Mouse (Mus musculus) neural tube, embryonic 14.5 days (tissue): ENCODE data around the gene Tnxb. TPM values are rescaled to one million over a fixed set of nuclear protein-coding genes. Genes with fewer than 3 reads are reported as not detected.
A peak's percentile ranks its signal among the peaks of the same experiment; 100 is the strongest.

Experiments used
- ATAC-seq: fragments of 200-750 bp; cut with Nextera tagmentation; 2 replicates; pipeline ENCODE4 v1.8.0; 2017; ENCODE audit warnings: low read depth, mild to moderate bottlenecking, moderate TSS enrichment, moderate library complexity
- H3K27ac ChIP-seq: fragments of 300-500 bp; sonication (generic); 2 replicates; pipeline ENCODE4 v1.5.1; 2014; ENCODE audit warnings: low read depth, mild to moderate bottlenecking, control low read depth, low read length, moderate library complexity, mixed read lengths
- H3K27me3 ChIP-seq: fragments of 300-500 bp; sonication (generic); 2 replicates; pipeline ENCODE4 v1.6.1; 2014; ENCODE audit warnings: low read length; ENCODE audit not compliant: control insufficient read depth, insufficient read depth
- H3K36me3 ChIP-seq: fragments of 300-500 bp; sonication (generic); 2 replicates; pipeline ENCODE4 v1.6.1; 2014; ENCODE audit warnings: low read length, mixed read lengths; ENCODE audit not compliant: control insufficient read depth, insufficient read depth
- H3K4me1 ChIP-seq: fragments of 300-500 bp; sonication (generic); 2 replicates; pipeline ENCODE4 v1.6.1; 2014; ENCODE audit warnings: low read length; ENCODE audit not compliant: control insufficient read depth, insufficient read depth
- H3K4me2 ChIP-seq: fragments of 300-500 bp; sonication (generic); 2 replicates; pipeline ENCODE4 v1.6.1; 2014; ENCODE audit warnings: mild to moderate bottlenecking, low read depth, low read length, control low read depth
- H3K4me3 ChIP-seq: fragments of 300-500 bp; sonication (generic); 2 replicates; pipeline ENCODE4 v1.5.1; 2014; ENCODE audit warnings: low read depth, low read length, control low read depth, mixed read lengths
- H3K9ac ChIP-seq: fragments of 300-500 bp; sonication (generic); replicated peaks from 2 replicates; pipeline ENCODE4 v1.6.1; 2014; ENCODE audit warnings: low read depth, mild to moderate bottlenecking, control low read depth, low read length, mixed read lengths
- H3K9me3 ChIP-seq: fragments of 300-500 bp; sonication (generic); 2 replicates; pipeline ENCODE4 v1.6.1; 2016; ENCODE audit warnings: low read length; ENCODE audit not compliant: control insufficient read depth
- WGBS: fragments of 180-500 bp; shearing (Covaris S2); extraction: QIAGEN DNeasy Blood & Tissue Kit; methylation state at CpG from one replicate; pipeline ENCODE4 v1.1.7; 2014; 5-methylcytosine and 5-hydroxymethylcytosine counted together
- polyA plus RNA-seq: library from polyadenylated mRNA; unstranded; fragments of >200 nt; fragmentation: Nextera tagmentation; extraction: Ambion mirVana; gene quantifications from 2 replicates; pipeline ENCODE4 v1.2.1, GENCODE M21; 2014

Tnxb gene
- polyA plus RNA-seq = 0.23 and 0.32 TPM in 2 replicates

GRCm38 (mm10) chr17:34670235-34670634, at the start of gene Tnxb:
Tnxb (plus strand) TSS chr17:34670535.
- Histone ChIP-seq H3K4me2 (peak within 1 kb of the TSS; percentile 54), H3K4me1 (peaks cover 8% of the 10 kb centered on the region; the same call in 1 of the 2 replicates), H3K36me3 (no peaks in the 10 kb centered on the region), H3K4me3 (peak within 1 kb of the TSS; percentile 26), H3K27ac (no peak within 1 kb of the TSS), H3K27me3 (peaks cover 31% of the 10 kb centered on the region), H3K9me3 (no peaks in the 10 kb centered on the region), H3K9ac (peak within 1 kb of the TSS; percentile 41)
- 72% methylated on average over 7 of the region's 7 CpGs for WGBS
- no peak for ATAC-seq

- no peak for ATAC-seq
- H3K36me3 ChIP-seq = peaks cover 10% of the 10 kb centered on the region
These were observed 49.3 kb upstream of the Tnxb start for GRCm38 (mm10) chr17:34621006-34621405.

DNA sequence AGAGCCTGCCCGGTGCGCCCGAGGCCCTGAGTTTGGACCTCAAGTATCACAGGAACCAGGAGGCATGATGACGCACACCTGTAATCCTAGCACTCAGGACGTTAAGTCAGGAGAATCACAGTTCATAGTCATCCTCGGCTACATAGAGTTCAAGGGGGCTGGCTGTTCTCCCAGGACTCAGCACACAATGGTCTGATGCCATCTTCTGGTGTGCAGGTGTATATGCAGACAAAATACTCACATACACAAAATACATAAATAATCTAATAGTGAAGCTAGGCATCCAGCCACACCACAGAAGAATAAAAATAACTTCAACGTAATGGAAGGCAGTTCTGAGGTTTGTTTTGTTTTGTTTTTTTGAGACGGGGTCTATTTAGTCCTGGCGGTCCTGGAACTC, 47.2 kb upstream of the Tnxb start:
- Histone ChIP-seq H3K27ac (no peak overlapping the region), H3K9ac (no peak overlapping the region), H3K9me3 (no peaks in the 10 kb centered on the region), H3K4me2 (no peak overlapping the region), H3K36me3 (peaks cover 2% of the 10 kb centered on the region; the same call in 1 of the 2 replicates), H3K27me3 (no peaks in the 10 kb centered on the region), H3K4me3 (no peak overlapping the region), H3K4me1 (peaks cover 9% of the 10 kb centered on the region)
- WGBS = 88% methylated on average over 9 of the region's 9 CpGs
- no peak for ATAC-seq

More at GRCm38 (mm10) chr17:34621006-34621405, 49.3 kb upstream of the Tnxb start:
- Histone ChIP-seq H3K4me3 (no peak overlapping the region), H3K9ac (no peak overlapping the region), H3K4me1 (no peaks in the 10 kb centered on the region), H3K27ac (no peak overlapping the region), H3K4me2 (no peak overlapping the region), H3K9me3 (no peaks in the 10 kb centered on the region), H3K27me3 (no peaks in the 10 kb centered on the region)
- WGBS = 88% methylated on average over 8 of the region's 8 CpGs

DNA sequence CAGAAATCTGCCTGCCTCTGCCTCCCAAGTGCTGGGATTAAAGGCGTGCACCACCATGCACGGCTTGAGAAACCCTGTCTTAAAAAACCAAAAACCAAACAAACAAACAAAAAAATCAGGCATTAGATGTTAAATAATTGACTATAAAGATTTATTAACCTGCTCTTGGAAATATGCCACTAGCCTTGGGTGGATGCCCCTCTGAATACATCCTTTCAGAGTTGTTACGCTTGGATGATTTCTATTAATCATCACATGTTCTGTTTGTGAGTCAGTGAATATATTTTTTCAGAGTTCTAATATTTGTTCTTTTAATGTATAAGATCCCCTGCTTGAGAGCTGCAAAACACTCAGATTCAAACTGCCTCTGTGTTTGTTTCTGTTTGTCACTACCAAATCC, 45.4 kb upstream of the Tnxb start:
- H3K4me2 ChIP-seq = no peak overlapping the region
- 95% methylated on average over 3 of the region's 3 CpGs for WGBS
- peaks cover 2% of the 10 kb centered on the region; the same call in 1 of the 2 replicates for H3K36me3 ChIP-seq
- no peak overlapping the region for H3K9ac ChIP-seq
- H3K27ac ChIP-seq = no peak overlapping the region
- no peaks in the 10 kb centered on the region for H3K9me3 ChIP-seq
- H3K4me1 ChIP-seq = peaks cover 23% of the 10 kb centered on the region
- H3K4me3 ChIP-seq = no peak overlapping the region
- ATAC-seq = no peak
- H3K27me3 ChIP-seq = peaks cover under 1% of the 10 kb centered on the region; the same call in 1 of the 2 replicates

- Histone ChIP-seq H3K4me2 (peak overlapping the region; percentile 86), H3K9ac (peak overlapping the region; percentile 56), H3K27me3 (peaks cover 5% of the 10 kb centered on the region; the same call in 1 of the 2 replicates), H3K9me3 (no peaks in the 10 kb centered on the region), H3K4me1 (peaks cover 33% of the 10 kb centered on the region), H3K36me3 (peaks cover 2% of the 10 kb centered on the region; the same call in 1 of the 2 replicates), H3K4me3 (peak overlapping the region; percentile 65), H3K27ac (peak overlapping the region; percentile 91; the same call in 1 of the 2 replicates)
- 52% methylated on average over 16 of the region's 16 CpGs for WGBS
- no peak for ATAC-seq
These were observed 44.1 kb upstream of the Tnxb start for GRCm38 (mm10) chr17:34626062-34626772.

DNA sequence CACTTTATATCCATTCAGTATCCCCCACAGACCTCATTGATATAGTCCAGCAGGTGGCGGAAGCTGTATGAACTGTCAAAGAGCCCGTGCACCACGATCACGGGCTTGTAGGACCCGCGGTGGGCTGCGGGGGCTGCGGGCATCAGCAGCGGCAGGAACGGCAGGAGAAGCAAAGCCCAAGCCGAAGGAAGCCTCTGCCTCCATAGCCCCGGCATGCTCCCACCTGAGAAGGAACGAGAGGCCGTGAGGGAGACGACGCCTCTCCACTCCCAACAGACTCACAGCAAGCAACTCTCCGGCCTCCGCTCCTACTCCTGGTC, 43.6 kb upstream of the Tnxb start:
- Histone ChIP-seq H3K9me3 (no peaks in the 10 kb centered on the region), H3K4me3 (peak overlapping the region; percentile 65), H3K4me2 (peak overlapping the region; percentile 86), H3K27ac (peak overlapping the region; percentile 91), H3K36me3 (peaks cover 2% of the 10 kb centered on the region; the same call in 1 of the 2 replicates), H3K4me1 (peaks cover 36% of the 10 kb centered on the region), H3K27me3 (peaks cover 7% of the 10 kb centered on the region), H3K9ac (peak overlapping the region; percentile 56)
- 0% methylated on average over 18 of the region's 18 CpGs for WGBS
- ATAC-seq = peak; percentile 47; the same call in 1 of the 2 replicates

DNA sequence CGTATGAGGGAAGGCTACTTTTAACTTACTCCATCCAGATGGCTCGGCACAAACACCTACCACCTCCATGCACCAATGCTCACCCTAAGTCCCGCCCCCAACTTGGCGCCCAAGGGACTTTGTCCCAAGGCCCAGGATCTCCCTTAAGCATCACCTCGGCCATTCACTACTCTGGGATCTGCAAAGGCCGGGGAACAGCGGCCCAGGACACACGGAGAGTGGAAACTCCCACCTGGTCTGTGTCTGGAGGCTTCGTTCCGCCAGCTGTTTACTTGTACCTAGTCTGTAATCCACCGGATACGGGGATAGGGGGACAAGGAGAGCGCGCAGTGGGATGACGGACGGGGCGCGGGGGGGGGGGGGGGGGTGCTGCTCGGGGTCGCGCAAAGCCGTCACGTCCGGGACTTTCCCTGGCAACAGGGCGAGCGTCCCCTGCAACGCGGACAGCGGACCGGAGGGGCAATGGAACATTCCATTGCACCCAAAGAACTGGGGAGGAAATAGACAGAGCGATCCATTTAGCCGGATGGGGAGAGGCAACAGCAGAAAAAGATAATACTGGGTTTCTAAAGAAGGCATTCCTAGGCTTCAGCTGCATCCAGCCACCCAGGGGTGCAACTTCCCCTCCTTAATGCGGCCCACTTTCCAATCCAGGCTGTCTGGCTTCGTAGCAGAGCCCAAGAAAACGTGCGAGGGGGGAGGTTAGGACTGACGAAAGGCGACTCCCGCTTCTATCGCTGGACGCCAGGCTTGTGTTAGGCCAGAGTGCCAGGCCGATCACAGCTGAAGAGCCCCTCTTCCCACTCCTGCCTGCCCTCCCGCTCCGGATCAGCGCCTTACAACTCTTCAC, 43.0 kb upstream of the Tnxb start:
- under 1% methylated on average over 37 of the region's 45 CpGs for WGBS

GRCm38 (mm10) chr17:34627943-34628643, 42.2 kb upstream of the Tnxb start, which contains the start of gene Ppt2:
Ppt2 (minus strand) TSS chr17:34628510.
- peak within 1 kb of the TSS; percentile 86 for H3K4me2 ChIP-seq
- WGBS = 5% methylated on average over 29 of the region's 29 CpGs
- ATAC-seq = no peak; the same call in 1 of the 2 replicates
- H3K27ac ChIP-seq = peak within 1 kb of the TSS; percentile 91
- H3K4me3 ChIP-seq = peak within 1 kb of the TSS; percentile 65
- H3K4me1 ChIP-seq = peaks cover 41% of the 10 kb centered on the region
- peaks cover 8% of the 10 kb centered on the region for H3K27me3 ChIP-seq
- no peaks in the 10 kb centered on the region for H3K9me3 ChIP-seq
- peak within 1 kb of the TSS; percentile 56 for H3K9ac ChIP-seq
- no peaks in the 10 kb centered on the region for H3K36me3 ChIP-seq

More for the DNA sequence above, 43.0 kb upstream of the Tnxb start:
- peak; percentile 76 for ATAC-seq
- H3K9ac ChIP-seq = peak overlapping the region; percentile 56
- no peaks in the 10 kb centered on the region for H3K9me3 ChIP-seq
- H3K27ac ChIP-seq = peak overlapping the region; percentile 91
- peaks cover 8% of the 10 kb centered on the region for H3K27me3 ChIP-seq
- H3K4me2 ChIP-seq = peak overlapping the region; percentile 86
- H3K36me3 ChIP-seq = no peaks in the 10 kb centered on the region; the same call in 1 of the 2 replicates
- peak overlapping the region; percentile 65 for H3K4me3 ChIP-seq
- peaks cover 41% of the 10 kb centered on the region for H3K4me1 ChIP-seq
